Mouse (Mus musculus) brown adipose tissue, adult 24 weeks (tissue): ENCODE results near the gene Aplp1. TPM values are rescaled to one million over a fixed set of nuclear protein-coding genes. Genes with fewer than 3 reads are reported as not detected.

Source experiments
- H3K27ac ChIP-seq: fragments of 200-500 bp; replicated peaks from 2 replicates; pipeline ENCODE4 v1.5.1; 2012; ENCODE audit warnings: low read depth, mild to moderate bottlenecking, low read length
- H3K4me1 ChIP-seq: fragments of 200-500 bp; 2 replicates; pipeline ENCODE4 v1.6.1; 2012; ENCODE audit warnings: low read length, mixed read lengths; ENCODE audit not compliant: control insufficient read depth, insufficient read depth, insufficient read length
- H3K4me3 ChIP-seq: fragments of 200-500 bp; 2 replicates; pipeline ENCODE4 v1.5.1; 2012; ENCODE audit warnings: low read depth, mild to moderate bottlenecking, low read length, moderate library complexity; ENCODE audit not compliant: insufficient read depth
- polyA plus RNA-seq: library from polyadenylated mRNA; stranded (reverse); fragments of >200 nt; gene quantifications from 2 replicates; pipeline ENCODE4 v1.2.4, GENCODE M21; 2012; ENCODE audit not compliant: missing spikeins, insufficient read depth, insufficient read length

Aplp1 gene
- polyA plus RNA-seq, 1 experiment, result 0.44 TPM

GRCm38 (mm10) chr7:30431793-30432192 lies 13.5 kb downstream of the Aplp1 start:
- Histone ChIP-seq H3K4me3 (no peak overlapping the region), H3K27ac (no peak overlapping the region)

GRCm38 (mm10) chr7:30430191-30430590 lies 15.1 kb downstream of the Aplp1 start:
- Histone ChIP-seq H3K27ac (no peak overlapping the region), H3K4me3 (no peak overlapping the region), H3K4me1 (no peaks in the 10 kb centered on the region)

More at GRCm38 (mm10) chr7:30431793-30432192, 13.5 kb downstream of the Aplp1 start:
- no peaks in the 10 kb centered on the region for H3K4me1 ChIP-seq

- Histone ChIP-seq H3K4me1 (no peaks in the 10 kb centered on the region), H3K4me3 (no peak overlapping the region), H3K27ac (no peak overlapping the region)
Measured at GRCm38 (mm10) chr7:30429327-30429726, 16.0 kb downstream of the Aplp1 start.

- Histone ChIP-seq H3K4me1 (no peaks in the 10 kb centered on the region), H3K4me3 (peak overlapping the region; percentile 60), H3K27ac (peak overlapping the region; percentile 79)
Measured at GRCm38 (mm10) chr7:30423071-30423641, 22.2 kb downstream of the Aplp1 start.

GRCm38 (mm10) chr7:30422560-30422959 lies 22.8 kb downstream of the Aplp1 start:
- H3K27ac ChIP-seq, result peak overlapping the region; percentile 79

GRCm38 (mm10) chr7:30421890-30422435 lies 23.4 kb downstream of the Aplp1 start:
- H3K27ac ChIP-seq, result peak overlapping the region; percentile 79

More at GRCm38 (mm10) chr7:30422560-30422959, 22.8 kb downstream of the Aplp1 start:
- Histone ChIP-seq H3K4me3 (peak overlapping the region; percentile 60), H3K4me1 (no peaks in the 10 kb centered on the region)

GRCm38 (mm10) chr7:30421175-30421889 lies 24.0 kb downstream of the Aplp1 start, which contains the start of gene Nfkbid:
Nfkbid (plus strand) TSS chr7:30421732.
- Histone ChIP-seq H3K4me1 (no peaks in the 10 kb centered on the region), H3K4me3 (peak within 1 kb of the TSS; percentile 60), H3K27ac (peak within 1 kb of the TSS; percentile 79)

More at GRCm38 (mm10) chr7:30421890-30422435, 23.4 kb downstream of the Aplp1 start:
- no peaks in the 10 kb centered on the region for H3K4me1 ChIP-seq
- peak overlapping the region; percentile 60 for H3K4me3 ChIP-seq

- Histone ChIP-seq H3K27ac (peak overlapping the region; percentile 28), H3K4me1 (no peaks in the 10 kb centered on the region), H3K4me3 (no peak overlapping the region)
Measured at GRCm38 (mm10) chr7:30420673-30421072, 24.7 kb downstream of the Aplp1 start.

- Histone ChIP-seq H3K4me1 (no peaks in the 10 kb centered on the region), H3K27ac (peak within 1 kb of the TSS; percentile 90), H3K4me3 (peak within 1 kb of the TSS; percentile 45)
Measured at GRCm38 (mm10) chr7:30419561-30420499, 25.5 kb downstream of the Aplp1 start, which contains the start of gene Hcst. Hcst (minus strand) TSS chr7:30419854.

- Histone ChIP-seq H3K4me3 (no peak overlapping the region), H3K27ac (0 out of 2 replicates have a peak overlapping the region, but pooled peaks have one; percentile 15), H3K4me1 (no peaks in the 10 kb centered on the region)
Measured at GRCm38 (mm10) chr7:30417856-30418255, 27.5 kb downstream of the Aplp1 start.

- Histone ChIP-seq H3K4me3 (peak within 1 kb of the TSS; percentile 53), H3K4me1 (no peaks in the 10 kb centered on the region; the same call in 1 of the 2 replicates), H3K27ac (peak within 1 kb of the TSS; percentile 89)
Measured at GRCm38 (mm10) chr7:30413596-30413995, 31.7 kb downstream of the Aplp1 start, which contains the start of gene Tyrobp. Tyrobp (plus strand) TSS chr7:30413760.

- Histone ChIP-seq H3K4me3 (peak overlapping the region; percentile 17; the same call in 1 of the 2 replicates), H3K4me1 (no peaks in the 10 kb centered on the region; the same call in 1 of the 2 replicates), H3K27ac (peak overlapping the region; percentile 89)
Measured at GRCm38 (mm10) chr7:30412735-30413147, 32.6 kb downstream of the Aplp1 start.

- peak overlapping the region; percentile 17; the same call in 1 of the 2 replicates for H3K27ac ChIP-seq
- H3K4me1 ChIP-seq, result no peaks in the 10 kb centered on the region; the same call in 1 of the 2 replicates
- H3K4me3 ChIP-seq, result no peak overlapping the region
Measured at GRCm38 (mm10) chr7:30411023-30411422, 34.3 kb downstream of the Aplp1 start.

GRCm38 (mm10) chr7:30409789-30410188 lies 35.5 kb downstream of the Aplp1 start:
- no peak overlapping the region for H3K27ac ChIP-seq
- H3K4me3 ChIP-seq, result no peak overlapping the region
- no peaks in the 10 kb centered on the region; the same call in 1 of the 2 replicates for H3K4me1 ChIP-seq
